Mouse (Mus musculus) E14TG2a.4 (cell line): ENCODE measurements at regions not wholly inside any gene's neighbourhood (a gene's known extent, or its start where the extent isn't known, plus 50 kb on each side); places are given as distances from the start of the nearest gene placed in this dataset.

Source experiments
- CTCF ChIP-seq: conservative IDR thresholded peaks from 2 replicates; pipeline ENCODE4 v1.5.1; 2014; ENCODE audit warnings: low read length
- NANOG ChIP-seq: IDR thresholded peaks from 2 replicates; pipeline ENCODE4 v1.6.1; 2014; ENCODE audit warnings: borderline replicate concordance, low read length, mixed read lengths
- POU5F1 ChIP-seq: IDR thresholded peaks from 2 replicates; pipeline ENCODE4 v1.6.1; 2014; ENCODE audit warnings: low read length, borderline replicate concordance

DNA sequence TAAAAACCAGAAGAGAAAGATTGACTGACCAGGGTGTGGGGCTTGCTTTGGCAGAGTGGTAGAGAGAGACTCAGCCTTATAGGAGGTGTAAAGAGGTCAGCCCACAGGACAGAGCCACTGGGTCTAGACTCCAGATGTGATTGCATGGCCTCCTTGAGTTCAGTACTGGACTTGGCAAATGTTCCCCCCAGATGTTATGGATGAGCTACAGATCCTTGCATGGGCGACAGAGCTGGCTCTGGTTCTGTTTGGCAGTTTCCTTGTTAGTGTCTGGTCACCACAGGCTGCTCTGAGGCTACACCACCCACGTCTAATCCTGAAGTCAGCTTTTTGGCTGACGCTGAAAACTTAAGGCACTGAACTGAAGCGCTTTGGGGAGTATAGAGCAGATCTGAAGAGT, 463.2 kb upstream of the Id4 start:
- TF ChIP-seq CTCF: no peak
- TF ChIP-seq NANOG: no peak
- no peak for TF ChIP-seq POU5F1
